Mouse (Mus musculus) forebrain, embryonic 11.5 days (tissue): ENCODE measurements around the gene Mpped2. TPM values are rescaled to one million over a fixed set of nuclear protein-coding genes. Genes with fewer than 3 reads are reported as not detected.

ENCODE experiments used
- ATAC-seq: fragments of 200-750 bp; cut with Nextera tagmentation; replicated peaks from 2 replicates; pipeline ENCODE4 v1.8.0; 2017; ENCODE audit warnings: moderate TSS enrichment; ENCODE audit not compliant: low FRiP score
- DNase-seq: peaks from one replicate; pipeline ENCODE4 v3.0.0-alpha.2; 2017; ENCODE audit warnings: low spot score
- H3K27ac ChIP-seq: fragments of 300-500 bp; sonication (generic); 2 replicates; pipeline ENCODE4 v1.5.1; 2014; ENCODE audit warnings: low read depth, low read length
- H3K27me3 ChIP-seq: fragments of 300-500 bp; sonication (generic); 2 replicates; pipeline ENCODE4 v1.6.1; 2014; ENCODE audit warnings: mild to moderate bottlenecking, low read length, mixed read lengths; ENCODE audit not compliant: control insufficient read depth, insufficient read depth
- H3K36me3 ChIP-seq: fragments of 300-500 bp; sonication (generic); 2 replicates; pipeline ENCODE4 v1.6.1; 2014; ENCODE audit warnings: mild to moderate bottlenecking, low read length, moderate library complexity, mixed read lengths; ENCODE audit not compliant: control insufficient read depth, insufficient read depth
- H3K4me1 ChIP-seq: fragments of 300-500 bp; sonication (generic); replicated peaks from 2 replicates; pipeline ENCODE4 v1.6.1; 2014; ENCODE audit warnings: low read length, mixed read lengths; ENCODE audit not compliant: control insufficient read depth, insufficient read depth
- H3K4me2 ChIP-seq: fragments of 300-500 bp; sonication (generic); 2 replicates; pipeline ENCODE4 v1.6.1; 2014; ENCODE audit warnings: low read depth, mild to moderate bottlenecking, low read length, moderate library complexity, mixed read lengths; ENCODE audit not compliant: severe bottlenecking
- H3K4me3 ChIP-seq: fragments of 300-500 bp; sonication (generic); 2 replicates; pipeline ENCODE4 v1.5.1; 2014; ENCODE audit warnings: low read depth, low read length
- H3K9ac ChIP-seq: fragments of 300-500 bp; sonication (generic); 2 replicates; pipeline ENCODE4 v1.6.1; 2014; ENCODE audit warnings: low read length
- H3K9me3 ChIP-seq: fragments of 300-500 bp; sonication (generic); 2 replicates; pipeline ENCODE4 v1.6.1; 2016; ENCODE audit warnings: low read length, mixed read lengths; ENCODE audit not compliant: control insufficient read depth
- WGBS: fragments of 180-500 bp; shearing (Covaris S2); extraction: QIAGEN DNeasy Blood & Tissue Kit; methylation state at CpG from one replicate; pipeline ENCODE4 v1.1.7; 2014; 5-methylcytosine and 5-hydroxymethylcytosine counted together
- polyA plus RNA-seq: library from polyadenylated mRNA; unstranded; fragments of >200 nt; fragmentation: Nextera tagmentation; extraction: Ambion mirVana; gene quantifications from 2 replicates; pipeline ENCODE4 v1.2.1, GENCODE M21; 2014

Mpped2 gene
- polyA plus RNA-seq, 1 experiment from 2014 or later, result 102 TPM

DNA sequence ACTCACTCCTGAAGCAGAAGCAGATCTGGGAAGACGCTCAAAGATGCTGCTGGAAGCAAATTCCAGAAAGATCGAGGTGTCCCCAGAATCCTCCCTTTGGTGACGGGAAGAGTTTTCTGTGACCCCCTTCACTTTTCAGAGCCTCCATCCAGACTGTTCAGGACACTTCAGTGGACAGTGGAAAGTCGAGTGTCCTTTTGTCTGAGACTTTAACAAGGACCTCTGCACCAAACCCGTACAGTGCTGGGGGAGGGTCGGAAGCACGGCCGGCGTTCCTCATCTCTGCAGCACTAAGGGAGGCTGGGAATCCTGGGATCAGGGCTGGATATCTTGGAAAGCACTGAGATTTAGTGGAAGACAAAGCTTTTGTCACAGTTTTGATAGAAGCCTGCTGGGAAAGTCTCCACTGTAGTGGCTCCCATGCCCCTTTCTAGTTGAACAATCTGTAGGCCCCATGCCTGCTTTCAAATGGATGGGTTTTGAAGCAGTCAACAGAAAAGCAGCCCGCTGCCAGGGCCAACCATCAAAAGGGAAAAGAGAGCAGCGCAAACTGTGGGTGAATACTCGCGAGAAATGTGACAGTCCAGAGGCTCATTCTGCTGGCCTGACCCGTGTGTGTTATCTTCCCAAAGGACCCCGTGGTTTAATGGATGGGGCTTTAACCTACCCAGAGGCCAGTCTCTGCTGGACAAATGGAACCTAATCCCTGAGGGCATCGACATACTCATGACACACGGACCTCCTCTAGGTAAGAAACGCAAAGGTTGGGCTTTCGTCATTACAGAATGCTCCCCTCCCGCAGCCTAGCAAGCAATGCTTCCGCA, 168.0 kb downstream of the Mpped2 start:
- Histone ChIP-seq H3K4me3 (no peak overlapping the region), H3K4me2 (no peak overlapping the region), H3K36me3 (no peaks in the 10 kb centered on the region), H3K27me3 (no peaks in the 10 kb centered on the region), H3K4me1 (peaks cover 14% of the 10 kb centered on the region), H3K9me3 (no peaks in the 10 kb centered on the region), H3K27ac (peak overlapping the region; percentile 14; the same call in 1 of the 2 replicates), H3K9ac (no peak overlapping the region)
- WGBS, result 63% methylated on average over 21 of the region's 21 CpGs
- DNase-seq, result no peak
- ATAC-seq, result no peak

DNA sequence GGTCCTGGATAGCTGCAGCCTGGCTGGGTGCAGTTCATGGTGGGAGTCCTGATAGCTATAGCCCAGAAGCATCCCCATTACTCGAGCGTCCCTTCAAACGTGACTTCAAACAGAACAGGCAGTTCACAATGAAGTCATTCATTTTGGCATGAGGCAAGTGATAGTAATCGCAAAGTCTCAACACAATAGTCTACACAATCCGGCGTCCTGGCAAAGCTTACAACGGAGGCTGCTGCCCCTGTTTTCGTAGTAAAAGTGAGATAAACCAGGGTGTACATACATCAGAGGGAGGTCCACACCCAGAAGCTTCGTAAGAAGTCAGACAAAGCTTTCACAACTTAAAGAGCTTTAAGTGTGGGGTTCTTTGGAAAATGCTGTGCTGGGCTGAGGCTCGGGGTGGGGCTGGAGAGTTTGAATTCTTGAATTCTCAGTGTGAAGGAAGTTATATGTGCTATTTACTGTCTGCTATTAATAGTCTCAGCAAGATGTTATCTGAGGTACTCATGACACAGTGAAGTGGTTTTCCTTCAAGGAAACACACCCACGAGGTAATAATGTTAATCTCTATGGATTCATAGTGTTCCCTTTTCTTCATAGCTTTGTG, 170.1 kb downstream of the Mpped2 start:
- Histone ChIP-seq H3K9ac (no peak overlapping the region), H3K9me3 (no peaks in the 10 kb centered on the region), H3K4me2 (no peak overlapping the region), H3K4me1 (0 out of 2 replicates have a peak, but pooled peaks cover 5% of the 10 kb centered on the region), H3K27me3 (no peaks in the 10 kb centered on the region), H3K4me3 (no peak overlapping the region), H3K36me3 (no peaks in the 10 kb centered on the region), H3K27ac (no peak overlapping the region)
- ATAC-seq, result 0 out of 2 replicates have a peak, but pooled peaks have one; percentile 13
- WGBS, result 65% methylated on average over 11 of the region's 11 CpGs
- DNase-seq, result no peak

- Histone ChIP-seq H3K9ac (no peak overlapping the region), H3K27ac (no peak overlapping the region), H3K4me2 (no peak overlapping the region), H3K27me3 (no peaks in the 10 kb centered on the region), H3K9me3 (no peaks in the 10 kb centered on the region), H3K4me1 (0 out of 2 replicates have a peak, but pooled peaks cover 4% of the 10 kb centered on the region), H3K36me3 (peaks cover 3% of the 10 kb centered on the region; the same call in 1 of the 2 replicates), H3K4me3 (no peak overlapping the region)
- no peak for ATAC-seq
- DNase-seq, result no peak
- 89% methylated on average over 7 of the region's 7 CpGs for WGBS
Observed at GRCm38 (mm10) chr2:106865148-106865786, 172.2 kb downstream of the Mpped2 start.

GRCm38 (mm10) chr2:106866303-106866702, 173.2 kb downstream of the Mpped2 start:
- no peak overlapping the region for H3K4me3 ChIP-seq

DNA sequence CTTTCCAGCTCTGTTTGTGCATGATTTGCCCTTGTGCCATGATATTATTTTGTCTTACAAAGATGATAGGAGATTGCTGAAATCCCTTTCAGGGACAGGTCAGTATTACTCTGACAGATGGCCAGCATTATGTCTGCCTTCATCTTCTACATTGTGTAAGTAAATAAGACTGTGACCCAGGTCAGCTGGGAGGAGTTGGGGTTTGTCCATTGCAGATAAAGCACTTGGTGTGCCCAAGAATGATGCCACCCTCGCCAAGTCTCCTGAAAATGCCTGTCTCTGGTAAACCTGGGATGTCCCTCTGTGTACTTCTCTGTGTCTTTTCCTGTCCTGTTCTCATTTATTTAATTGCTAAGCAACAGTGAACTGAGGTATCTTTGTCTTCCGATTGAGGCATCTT, 177.8 kb downstream of the Mpped2 start:
- Histone ChIP-seq H3K27me3 (no peaks in the 10 kb centered on the region), H3K4me1 (no peaks in the 10 kb centered on the region), H3K9ac (no peak overlapping the region), H3K36me3 (peaks cover 3% of the 10 kb centered on the region; the same call in 1 of the 2 replicates), H3K27ac (no peak overlapping the region), H3K9me3 (no peaks in the 10 kb centered on the region), H3K4me3 (no peak overlapping the region), H3K4me2 (no peak overlapping the region)
- DNase-seq (no peak), ATAC-seq (no peak)
- 87% methylated on average over 2 of the region's 2 CpGs for WGBS

More at GRCm38 (mm10) chr2:106866303-106866702, 173.2 kb downstream of the Mpped2 start:
- H3K4me1 ChIP-seq, result no peaks in the 10 kb centered on the region
- no peaks in the 10 kb centered on the region for H3K27me3 ChIP-seq
- DNase-seq (no peak), ATAC-seq (no peak)
- WGBS, result 57% methylated on average over 5 of the region's 5 CpGs
- H3K9ac ChIP-seq, result no peak overlapping the region
- H3K36me3 ChIP-seq, result peaks cover 3% of the 10 kb centered on the region; the same call in 1 of the 2 replicates
- no peaks in the 10 kb centered on the region for H3K9me3 ChIP-seq
- H3K27ac ChIP-seq, result no peak overlapping the region
- H3K4me2 ChIP-seq, result no peak overlapping the region

- no peak overlapping the region for H3K4me3 ChIP-seq
- ATAC-seq (no peak), DNase-seq (no peak)
- H3K36me3 ChIP-seq, result peaks cover 3% of the 10 kb centered on the region; the same call in 1 of the 2 replicates
- no peak overlapping the region for H3K27ac ChIP-seq
- H3K4me1 ChIP-seq, result no peaks in the 10 kb centered on the region
- H3K4me2 ChIP-seq, result no peak overlapping the region
- WGBS, result 91% methylated on average over 9 of the region's 9 CpGs
- H3K27me3 ChIP-seq, result no peaks in the 10 kb centered on the region
- H3K9ac ChIP-seq, result no peak overlapping the region
- H3K9me3 ChIP-seq, result no peaks in the 10 kb centered on the region
Observed at GRCm38 (mm10) chr2:106873166-106873565, 180.1 kb downstream of the Mpped2 start.

- Histone ChIP-seq H3K27ac (no peak overlapping the region), H3K4me2 (no peak overlapping the region), H3K27me3 (no peaks in the 10 kb centered on the region), H3K36me3 (no peaks in the 10 kb centered on the region), H3K4me1 (no peaks in the 10 kb centered on the region), H3K4me3 (no peak overlapping the region), H3K9ac (no peak overlapping the region), H3K9me3 (no peaks in the 10 kb centered on the region)
- DNase-seq (no peak), ATAC-seq (no peak)
- 79% methylated on average over 8 of the region's 8 CpGs for WGBS
Observed at GRCm38 (mm10) chr2:106883390-106883789, 190.3 kb downstream of the Mpped2 start.

DNA sequence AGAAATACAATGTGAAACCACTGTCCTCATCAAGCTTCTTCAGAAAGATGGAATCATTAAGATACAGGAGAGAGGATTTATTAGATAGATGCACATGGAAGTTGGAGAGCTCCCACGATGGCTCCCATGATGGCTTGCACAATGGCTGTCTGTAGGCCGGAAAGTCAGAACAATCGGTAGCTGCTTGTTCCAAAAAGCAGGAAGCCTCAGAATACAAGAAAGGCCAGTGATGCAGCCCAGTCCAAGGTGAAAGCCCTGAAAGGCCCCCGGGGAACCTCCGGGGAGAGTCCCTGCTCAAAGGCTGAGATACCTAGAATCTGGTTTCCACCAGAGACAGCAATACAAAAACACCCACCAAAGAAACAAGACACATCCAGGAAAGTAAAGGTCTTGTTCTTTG, 195.1 kb downstream of the Mpped2 start:
- ATAC-seq (no peak), DNase-seq (no peak)
- H3K4me1 ChIP-seq, result no peaks in the 10 kb centered on the region
- H3K4me3 ChIP-seq, result no peak overlapping the region
- no peak overlapping the region for H3K27ac ChIP-seq
- WGBS, result 93% methylated on average over 5 of the region's 5 CpGs
- no peaks in the 10 kb centered on the region for H3K36me3 ChIP-seq
- H3K9me3 ChIP-seq, result no peaks in the 10 kb centered on the region
- no peak overlapping the region for H3K9ac ChIP-seq
- H3K27me3 ChIP-seq, result no peaks in the 10 kb centered on the region
- H3K4me2 ChIP-seq, result no peak overlapping the region
